Mouse (Mus musculus) olfactory bulb, adult 2 months (tissue): ENCODE measurements around the gene Krt10.

Source experiments
- CTCF ChIP-seq: fragments of 200-500 bp; IDR thresholded peaks from 2 replicates; pipeline ENCODE4 v1.5.1; 2012; ENCODE audit warnings: low read depth, mild to moderate bottlenecking, low read length, moderate library complexity; ENCODE audit not compliant: insufficient read depth
- POLR2A ChIP-seq: fragments of 200-500 bp; IDR thresholded peaks from 2 replicates; pipeline ENCODE4 v1.6.1; 2012; ENCODE audit warnings: mild to moderate bottlenecking, low read depth, low read length, moderate library complexity; ENCODE audit not compliant: insufficient read depth

- no peak for TF ChIP-seq CTCF
- TF ChIP-seq POLR2A: no peak
Observed at GRCm38 (mm10) chr11:99364412-99364811, 24.8 kb downstream of the Krt10 start.
